Mouse (Mus musculus): ENCODE data around the gene Sh3bp5l.

DNA sequence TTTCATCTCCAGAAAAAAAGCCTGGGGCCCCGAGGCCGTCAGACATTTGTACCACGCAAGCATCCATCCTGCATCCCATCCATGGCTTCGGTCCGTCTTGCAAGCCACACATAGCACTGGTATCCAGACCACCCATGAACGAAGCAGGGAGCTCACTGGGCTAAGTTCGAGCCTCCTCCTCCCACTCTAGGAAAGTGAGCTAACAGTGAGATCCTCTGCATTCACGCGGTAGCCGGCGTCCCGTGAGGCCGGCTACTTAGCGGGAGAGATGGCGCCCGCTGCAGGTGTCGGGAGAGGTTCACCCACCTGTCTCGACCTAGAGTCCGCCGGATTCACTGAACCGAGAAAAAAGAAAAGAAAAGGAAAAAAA is 633 bp upstream of the Sh3bp5l start:
- TF ChIP-seq POLR2A (IDR thresholded peaks at IDR 0.05; ENCODE audit: insufficient read depth, low read depth, low read length) (no peak; the same call in 1 of the 2 replicates), CTCF (IDR thresholded peaks at IDR 0.05; ENCODE audit: insufficient read depth, low read depth, low read length) (no peak)

All from olfactory bulb, adult 2 months (tissue).